Mouse (Mus musculus) hindbrain, embryonic 16.5 days (tissue): Measurements from ENCODE around the gene Hoxa11. TPM values are rescaled to one million over a fixed set of nuclear protein-coding genes. Genes with fewer than 3 reads are reported as not detected.
A peak's percentile ranks its signal among the peaks of the same experiment; 100 is the strongest.

Experiments
- ATAC-seq: fragments of 200-750 bp; cut with Nextera tagmentation; 2 replicates; pipeline ENCODE4 v1.8.0; 2017; ENCODE audit warnings: moderate TSS enrichment, moderate library complexity
- H3K27ac ChIP-seq: fragments of 300-500 bp; sonication (generic); 2 replicates; pipeline ENCODE4 v1.5.1; 2014; ENCODE audit warnings: low read depth, mild to moderate bottlenecking, control low read depth, low read length, moderate library complexity
- H3K27me3 ChIP-seq: fragments of 300-500 bp; sonication (generic); replicated peaks from 2 replicates; pipeline ENCODE4 v1.6.1; 2014; ENCODE audit warnings: low read length; ENCODE audit not compliant: control insufficient read depth, insufficient read depth
- H3K36me3 ChIP-seq: fragments of 300-500 bp; sonication (generic); 2 replicates; pipeline ENCODE4 v1.6.1; 2014; ENCODE audit warnings: mild to moderate bottlenecking, low read length, moderate library complexity, mixed read lengths; ENCODE audit not compliant: control insufficient read depth, insufficient read depth
- H3K4me1 ChIP-seq: fragments of 300-500 bp; sonication (generic); 2 replicates; pipeline ENCODE4 v1.6.1; 2014; ENCODE audit warnings: low read depth, low read length; ENCODE audit not compliant: control insufficient read depth, insufficient read depth
- H3K4me2 ChIP-seq: fragments of 300-500 bp; sonication (generic); 2 replicates; pipeline ENCODE4 v1.6.1; 2014; ENCODE audit warnings: mild to moderate bottlenecking, low read length, control low read depth, moderate library complexity
- H3K4me3 ChIP-seq: fragments of 300-500 bp; sonication (generic); 2 replicates; pipeline ENCODE4 v1.5.1; 2014; ENCODE audit warnings: mild to moderate bottlenecking, low read length, control low read depth, moderate library complexity
- H3K9ac ChIP-seq: fragments of 300-500 bp; sonication (generic); 2 replicates; pipeline ENCODE4 v1.6.1; 2014; ENCODE audit warnings: low read depth, mild to moderate bottlenecking, control low read depth, low read length, moderate library complexity
- H3K9me3 ChIP-seq: fragments of 300-500 bp; sonication (generic); 2 replicates; pipeline ENCODE4 v1.6.1; 2014; ENCODE audit warnings: mild to moderate bottlenecking, low read length, moderate library complexity; ENCODE audit not compliant: control insufficient read depth
- WGBS: fragments of 180-500 bp; shearing (Covaris S2); extraction: QIAGEN DNeasy Blood & Tissue Kit; methylation state at CpG from one replicate; pipeline ENCODE4 v1.1.7; 2014; 5-methylcytosine and 5-hydroxymethylcytosine counted together
- polyA plus RNA-seq: library from polyadenylated mRNA; unstranded; fragments of >200 nt; fragmentation: Nextera tagmentation; extraction: Ambion mirVana; gene quantifications from 2 replicates; pipeline ENCODE4 v1.2.1, GENCODE M21; 2015

Gene Hoxa11
- polyA plus RNA-seq, 1 experiment from 2014 or later, result not detected

DNA sequence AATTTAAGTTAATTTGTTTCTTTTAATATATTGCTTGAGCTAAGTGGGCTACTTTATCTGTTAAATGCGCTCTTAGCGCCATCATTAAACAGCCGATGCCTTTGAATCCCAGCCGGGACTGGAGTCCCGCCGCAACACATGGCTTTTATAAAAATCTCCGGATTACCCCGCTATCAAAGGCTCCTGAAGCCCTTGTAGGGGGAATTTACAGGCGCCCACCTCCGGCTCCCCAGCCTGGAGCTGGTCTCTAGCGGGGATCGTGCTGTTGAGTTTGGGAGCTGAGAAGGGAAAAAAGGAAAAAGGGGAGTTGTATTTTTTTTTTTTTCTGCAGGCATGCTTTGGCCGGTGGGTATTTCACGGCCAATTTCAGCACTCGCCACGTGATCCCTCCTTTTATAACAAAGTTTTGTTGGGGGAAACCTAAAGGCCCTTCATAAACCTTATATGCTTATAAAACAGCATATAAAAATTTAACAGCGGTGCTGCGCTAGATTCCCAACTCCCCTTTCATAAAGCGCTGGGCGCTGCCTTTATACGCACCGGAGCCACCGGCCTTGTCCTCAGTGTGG, 1.1 kb downstream of the Hoxa11 start:
- no peak overlapping the region for H3K9ac ChIP-seq
- peaks cover 4% of the 10 kb centered on the region; the same call in 1 of the 2 replicates for H3K4me1 ChIP-seq
- H3K4me3 ChIP-seq, result no peak overlapping the region
- no peaks in the 10 kb centered on the region for H3K36me3 ChIP-seq
- no peak overlapping the region for H3K4me2 ChIP-seq
- peaks cover 85% of the 10 kb centered on the region for H3K27me3 ChIP-seq
- H3K9me3 ChIP-seq, result peaks cover 4% of the 10 kb centered on the region; the same call in 1 of the 2 replicates
- WGBS, result 2% methylated on average over 23 of the region's 23 CpGs
- no peak overlapping the region for H3K27ac ChIP-seq
- ATAC-seq, result no peak

DNA sequence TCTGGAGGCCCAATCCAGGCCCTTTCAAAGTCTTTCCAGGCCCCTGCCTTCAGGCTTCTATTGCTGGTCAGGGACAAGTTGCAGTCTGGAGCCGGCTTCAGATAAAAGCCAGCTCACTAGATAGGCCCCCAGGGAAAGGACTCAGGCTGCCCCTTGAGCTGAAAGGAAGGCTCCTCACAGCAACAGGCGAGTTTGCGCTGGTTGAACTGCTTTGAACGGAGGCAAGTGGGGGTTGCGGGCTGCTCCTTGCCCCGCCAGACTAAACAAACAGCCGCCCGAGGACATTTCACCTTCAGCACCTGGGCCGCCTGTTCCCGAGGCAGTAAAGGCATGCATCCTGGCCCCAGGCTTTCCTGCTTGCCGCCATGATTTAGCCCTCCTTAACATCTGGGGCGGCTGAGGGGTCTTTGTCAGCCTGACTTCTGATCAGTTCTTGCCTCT, 1.9 kb downstream of the Hoxa11 start:
- H3K4me2 ChIP-seq, result no peak overlapping the region
- peaks cover 4% of the 10 kb centered on the region; the same call in 1 of the 2 replicates for H3K4me1 ChIP-seq
- no peak overlapping the region for H3K4me3 ChIP-seq
- no peak overlapping the region for H3K9ac ChIP-seq
- no peaks in the 10 kb centered on the region for H3K36me3 ChIP-seq
- H3K27ac ChIP-seq, result no peak overlapping the region
- no peak for ATAC-seq
- peaks cover 4% of the 10 kb centered on the region; the same call in 1 of the 2 replicates for H3K9me3 ChIP-seq
- peaks cover 86% of the 10 kb centered on the region for H3K27me3 ChIP-seq
- WGBS, result 4% methylated on average over 12 of the region's 12 CpGs

DNA sequence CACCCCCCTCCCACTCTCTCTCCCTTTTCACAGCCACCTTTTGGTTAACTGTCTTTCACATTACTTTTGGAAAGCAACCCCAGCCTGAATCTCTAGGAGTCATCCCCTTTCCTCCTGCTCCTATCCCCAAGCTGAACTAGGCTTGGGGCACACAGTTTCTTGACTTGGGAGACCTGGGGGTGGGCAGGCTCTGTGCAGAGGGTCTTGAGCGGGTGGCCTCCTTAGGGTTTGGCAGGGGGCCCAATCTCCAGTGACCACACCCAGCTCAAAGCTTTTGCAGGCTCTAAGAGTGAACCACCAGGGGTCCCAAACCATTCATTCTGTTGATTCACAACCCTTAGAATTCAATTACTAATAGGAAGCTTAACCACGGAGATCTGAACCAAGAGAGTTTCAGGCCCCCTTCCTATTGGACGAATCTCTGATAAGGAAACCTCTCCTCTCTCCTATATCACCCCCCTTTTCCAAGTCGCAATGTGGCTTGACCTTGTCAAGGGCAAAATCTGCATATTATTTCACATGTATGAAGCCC, 2.7 kb downstream of the Hoxa11 start:
- H3K9me3 ChIP-seq, result peaks cover 4% of the 10 kb centered on the region; the same call in 1 of the 2 replicates
- WGBS, result 2% methylated on average over 4 of the region's 4 CpGs
- H3K4me1 ChIP-seq, result peaks cover 4% of the 10 kb centered on the region; the same call in 1 of the 2 replicates
- no peaks in the 10 kb centered on the region for H3K36me3 ChIP-seq
- no peak overlapping the region for H3K27ac ChIP-seq
- peaks cover 81% of the 10 kb centered on the region for H3K27me3 ChIP-seq
- no peak for ATAC-seq
- no peak overlapping the region for H3K4me3 ChIP-seq
- no peak overlapping the region for H3K9ac ChIP-seq
- no peak overlapping the region for H3K4me2 ChIP-seq

DNA sequence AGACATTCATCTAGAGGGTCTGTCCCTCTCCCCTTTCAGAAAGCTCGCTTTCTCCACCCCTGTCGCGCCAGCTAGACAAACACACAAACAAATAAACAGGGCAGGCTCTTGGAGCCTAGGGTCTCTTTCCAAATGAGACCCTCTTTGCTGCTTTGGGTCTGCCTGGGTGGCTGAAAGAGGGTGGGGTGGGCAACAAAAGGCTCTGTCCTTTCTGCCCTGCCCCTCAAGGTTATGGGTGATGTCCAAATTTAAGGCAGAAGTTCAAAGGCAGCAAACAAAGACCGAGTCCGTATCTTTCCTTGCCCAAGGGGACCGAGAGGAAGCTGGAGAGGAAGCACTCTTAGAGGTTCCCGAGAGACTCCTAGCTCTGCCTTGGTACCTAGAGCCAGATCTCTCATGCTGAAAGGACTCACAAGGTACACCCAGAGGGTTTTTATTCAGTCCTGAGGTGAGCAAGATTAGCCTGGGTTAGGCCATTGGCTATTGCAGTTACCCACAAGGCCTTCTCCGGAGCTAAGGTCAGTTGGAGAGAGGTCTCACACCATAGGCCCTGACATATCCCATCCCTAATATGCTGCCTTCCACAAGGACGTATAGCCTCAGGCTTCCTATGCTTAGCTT, 4.5 kb downstream of the Hoxa11 start:
- H3K9ac ChIP-seq, result no peak overlapping the region
- H3K36me3 ChIP-seq, result no peaks in the 10 kb centered on the region
- ATAC-seq, result no peak
- no peak overlapping the region for H3K4me3 ChIP-seq
- peaks cover 4% of the 10 kb centered on the region; the same call in 1 of the 2 replicates for H3K9me3 ChIP-seq
- H3K27ac ChIP-seq, result no peak overlapping the region
- peaks cover 84% of the 10 kb centered on the region for H3K27me3 ChIP-seq
- H3K4me2 ChIP-seq, result no peak overlapping the region
- H3K4me1 ChIP-seq, result peaks cover 4% of the 10 kb centered on the region; the same call in 1 of the 2 replicates
- WGBS, result 4% methylated on average over 9 of the region's 9 CpGs

DNA sequence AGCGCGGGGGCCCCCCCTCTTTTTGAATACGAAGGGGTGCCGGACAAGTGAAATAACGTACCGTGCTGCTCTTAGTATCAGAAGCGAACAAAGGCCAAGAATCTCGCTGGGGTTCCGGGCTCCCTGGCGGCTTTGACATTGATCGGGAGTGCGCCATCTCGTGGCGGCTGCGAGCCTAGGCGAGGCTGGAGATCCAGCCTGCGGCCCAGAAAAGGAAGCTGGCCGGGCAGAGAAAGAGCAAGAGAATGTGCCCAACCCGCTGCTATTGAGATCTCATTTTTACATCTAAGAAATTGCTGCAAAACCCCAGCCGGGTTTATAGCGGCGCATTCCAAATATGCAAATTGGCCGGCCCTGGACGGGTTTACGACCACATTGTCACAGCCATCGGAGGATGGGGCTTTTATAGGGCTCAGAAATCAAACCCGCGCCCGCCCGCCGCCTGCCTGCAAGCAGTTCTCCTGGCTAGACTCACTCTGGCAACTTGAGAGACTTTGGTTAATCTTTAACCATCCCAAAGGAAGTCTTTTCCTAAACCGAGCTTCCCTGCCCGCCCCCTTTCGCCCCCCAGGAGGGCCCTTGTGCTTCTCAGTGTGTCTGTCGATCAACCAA, 5.1 kb downstream of the Hoxa11 start, which contains the start of gene Hoxa10:
Gene Hoxa10, minus strand, starts transcription at position 466 of the 612 bp plus-strand sequence.
- H3K27ac ChIP-seq, result no peak within 1 kb of the TSS

DNA sequence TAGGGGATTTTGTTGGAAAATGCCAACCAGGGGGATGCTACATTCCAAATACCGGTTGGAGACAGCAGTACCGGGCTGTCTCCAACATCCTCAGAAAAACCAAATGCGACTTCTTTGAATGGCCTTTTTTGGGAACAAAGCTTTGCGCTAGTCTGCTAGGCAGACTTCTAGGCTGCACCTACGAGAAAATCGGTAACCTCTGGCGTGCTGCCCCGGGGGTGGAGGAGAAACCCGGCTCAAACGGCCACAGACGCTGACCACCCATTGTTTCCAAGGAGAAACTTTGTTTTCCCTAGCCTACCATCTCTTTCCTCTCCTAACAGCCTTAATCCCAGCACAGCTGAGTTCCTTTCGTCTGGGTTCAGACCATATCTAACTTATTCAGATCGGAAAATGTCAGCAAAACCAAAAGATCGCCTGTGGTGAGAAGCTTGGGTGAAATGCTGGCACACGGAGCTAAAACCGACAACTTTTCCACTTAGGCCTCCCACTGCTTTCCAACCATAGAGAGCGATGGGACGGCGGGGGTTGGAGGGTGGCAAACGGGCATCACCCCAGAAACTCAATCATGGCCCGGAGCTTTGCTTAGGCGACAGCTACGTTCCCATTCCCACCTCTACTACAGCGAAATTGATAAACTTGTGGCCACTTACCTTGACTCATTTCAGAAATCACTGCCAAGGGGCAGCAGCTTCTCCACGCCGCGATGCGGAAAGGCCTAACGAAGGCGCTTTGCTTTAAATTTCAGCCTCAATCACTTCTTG, 5.8 kb downstream of the Hoxa11 start:
- WGBS, result 2% methylated on average over 30 of the region's 30 CpGs
- no peak for ATAC-seq
- H3K27ac ChIP-seq, result no peak overlapping the region
- no peak overlapping the region; the same call in 1 of the 2 replicates for H3K4me3 ChIP-seq
- peaks cover 4% of the 10 kb centered on the region; the same call in 1 of the 2 replicates for H3K4me1 ChIP-seq
- no peak overlapping the region for H3K9ac ChIP-seq
- no peaks in the 10 kb centered on the region for H3K36me3 ChIP-seq
- H3K4me2 ChIP-seq, result 0 out of 2 replicates have a peak overlapping the region, but pooled peaks have one; percentile 6
- peaks cover 86% of the 10 kb centered on the region for H3K27me3 ChIP-seq
- H3K9me3 ChIP-seq, result no peaks in the 10 kb centered on the region

More for the DNA sequence above, 5.1 kb downstream of the Hoxa11 start, which contains the start of gene Hoxa10:
- peaks cover 85% of the 10 kb centered on the region for H3K27me3 ChIP-seq
- no peak for ATAC-seq
- 0 out of 2 replicates have a peak within 1 kb of the TSS, but pooled peaks have one; percentile 6 for H3K4me2 ChIP-seq
- 1% methylated on average over 35 of the region's 35 CpGs for WGBS
- H3K9me3 ChIP-seq, result peaks cover 2% of the 10 kb centered on the region; the same call in 1 of the 2 replicates
- no peaks in the 10 kb centered on the region for H3K36me3 ChIP-seq
- no peak within 1 kb of the TSS; the same call in 1 of the 2 replicates for H3K4me3 ChIP-seq
- no peak within 1 kb of the TSS for H3K9ac ChIP-seq
- H3K4me1 ChIP-seq, result peaks cover 4% of the 10 kb centered on the region; the same call in 1 of the 2 replicates

DNA sequence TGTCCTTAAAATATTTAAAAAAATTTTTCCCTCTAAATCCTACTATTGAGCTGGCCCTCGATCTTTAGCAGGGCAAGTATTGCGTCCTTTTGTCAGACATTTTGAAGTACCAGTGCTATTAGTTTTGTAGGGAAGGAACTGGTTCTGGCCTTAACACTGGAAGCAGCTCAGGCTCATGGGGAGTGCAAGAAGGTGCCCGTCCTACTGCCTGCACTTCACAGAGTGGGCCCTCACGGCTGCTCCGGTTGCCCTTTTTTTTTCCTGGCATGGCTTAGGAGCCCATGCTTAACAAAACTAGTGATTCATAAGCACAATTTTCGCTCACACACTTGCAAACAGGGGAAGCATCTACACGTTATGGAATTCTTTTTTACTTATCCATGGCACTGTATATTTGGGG, 6.6 kb downstream of the Hoxa11 start:
- no peak for ATAC-seq
- Histone ChIP-seq H3K9ac (no peak overlapping the region), H3K4me3 (no peak overlapping the region), H3K4me1 (peaks cover 4% of the 10 kb centered on the region; the same call in 1 of the 2 replicates), H3K4me2 (no peak overlapping the region), H3K27me3 (peaks cover 88% of the 10 kb centered on the region), H3K36me3 (no peaks in the 10 kb centered on the region), H3K27ac (no peak overlapping the region), H3K9me3 (no peaks in the 10 kb centered on the region)
- 3% methylated on average over 7 of the region's 7 CpGs for WGBS

DNA sequence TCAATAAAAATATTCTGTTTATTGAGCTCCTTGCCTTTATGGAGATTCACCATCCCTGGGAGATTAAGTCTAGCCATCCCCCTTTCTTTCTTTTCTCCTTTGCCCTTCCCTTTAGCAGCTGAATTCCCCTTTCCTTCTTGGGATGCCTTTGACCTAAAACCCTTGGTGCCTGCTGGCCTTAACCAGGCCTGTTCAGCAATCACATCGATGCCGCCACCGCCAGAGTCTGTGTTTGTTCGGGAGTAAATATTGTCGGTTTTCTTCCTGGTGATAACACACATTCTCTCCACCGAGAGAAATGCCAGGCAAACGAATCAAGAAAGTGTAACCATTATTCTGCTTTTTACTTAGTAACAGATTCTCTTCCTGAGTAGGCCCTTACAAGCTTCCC, 7.5 kb downstream of the Hoxa11 start:
- no peak overlapping the region for H3K27ac ChIP-seq
- no peaks in the 10 kb centered on the region for H3K9me3 ChIP-seq
- no peaks in the 10 kb centered on the region for H3K36me3 ChIP-seq
- no peak overlapping the region for H3K4me2 ChIP-seq
- H3K4me3 ChIP-seq, result no peak overlapping the region
- peaks cover 4% of the 10 kb centered on the region; the same call in 1 of the 2 replicates for H3K4me1 ChIP-seq
- H3K9ac ChIP-seq, result no peak overlapping the region
- ATAC-seq, result no peak
- peaks cover 88% of the 10 kb centered on the region for H3K27me3 ChIP-seq
- 4% methylated on average over 7 of the region's 7 CpGs for WGBS
